Mouse (Mus musculus) common myeloid progenitor, adult 5-6 weeks (primary cell): ENCODE measurements at regions not wholly inside any gene's neighbourhood (a gene's known extent, or its start where the extent isn't known, plus 50 kb on each side); places are given as distances from the start of the nearest gene placed in this dataset.

Source experiments
- ATAC-seq: replicated peaks from 2 replicates; pipeline ENCODE4 v1.8.0; 2016; ENCODE audit warnings: low read depth, mild to moderate bottlenecking, moderate TSS enrichment, inconsistent platforms; ENCODE audit not compliant: poor library complexity, severe bottlenecking

GRCm38 (mm10) chr8:41529581-41529980, 112.7 kb upstream of the Frg1 start:
- no peak for ATAC-seq

GRCm38 (mm10) chr8:41526283-41526682, 109.4 kb upstream of the Frg1 start:
- no peak for ATAC-seq

GRCm38 (mm10) chr8:41485163-41485562, 68.3 kb upstream of the Frg1 start:
- ATAC-seq = no peak

GRCm38 (mm10) chr8:41483297-41483696, 66.4 kb upstream of the Frg1 start:
- ATAC-seq = no peak

- no peak for ATAC-seq
Measured at GRCm38 (mm10) chr8:41472992-41473699, 56.3 kb upstream of the Frg1 start.

- ATAC-seq = no peak
Measured at GRCm38 (mm10) chr8:41472233-41472632, 55.4 kb upstream of the Frg1 start.
